Mouse (Mus musculus) MEL (cell line): ENCODE measurements around the gene Gemin5. TPM values are rescaled to one million over a fixed set of nuclear protein-coding genes. Genes with fewer than 3 reads are reported as not detected.

Experiments used
- DNase-seq: peaks from one replicate; pipeline ENCODE4 v3.0.0; 2011; ENCODE audit warnings: low read depth, low spot score
- H3K27ac ChIP-seq: 2 replicates; pipeline ENCODE4 v1.5.1; 2012; ENCODE audit warnings: low read depth, mild to moderate bottlenecking, control low read depth, low read length, moderate library complexity; ENCODE audit not compliant: control insufficient read depth
- H3K27me3 ChIP-seq, 2 experiments: fragments of 150-350 bp in 1 of 2; sonication (generic) in 1 of 2; 2 replicates each; pipeline ENCODE4 v1.6.1; 2012; ENCODE audit warnings: low read length in 2 of 2, mild to moderate bottlenecking in 2 of 2, improper control_type of control experiment in 1 of 2, moderate library complexity in 1 of 2; ENCODE audit not compliant: insufficient read depth in 2 of 2, control insufficient read depth in 1 of 2
- H3K36me3 ChIP-seq, 2 experiments: 2 replicates each; pipeline ENCODE4 v1.6.1; 2012 to 2014; ENCODE audit warnings: low read length in 2 of 2, improper control_type of control experiment in 1 of 2, inconsistent platforms in 1 of 2, mild to moderate bottlenecking in 1 of 2; ENCODE audit not compliant: insufficient read depth in 2 of 2, control insufficient read depth in 1 of 2
- H3K4me1 ChIP-seq, 2 experiments: fragments of 150-350 bp in 1 of 2; sonication (generic) in 1 of 2; 2 replicates each; pipeline ENCODE4 v1.6.1; 2012; ENCODE audit warnings: low read length in 2 of 2, improper control_type of control experiment in 1 of 2, mild to moderate bottlenecking in 1 of 2; ENCODE audit not compliant: insufficient read depth in 2 of 2, control insufficient read depth in 1 of 2
- H3K4me3 ChIP-seq, 2 experiments: fragments of 150-350 bp in 1 of 2; sonication (generic) in 1 of 2; 2 replicates each; pipeline ENCODE4 v1.5.1; 2012; ENCODE audit warnings: low read depth in 2 of 2, low read length in 2 of 2, mild to moderate bottlenecking in 2 of 2, moderate library complexity in 2 of 2, control low read depth in 1 of 2, improper control_type of control experiment in 1 of 2; ENCODE audit not compliant: control insufficient read depth in 1 of 2, insufficient read depth in 1 of 2
- H3K79me2 ChIP-seq: 2 replicates; pipeline ENCODE4 v1.6.1; 2012; ENCODE audit warnings: mild to moderate bottlenecking, low read length, moderate library complexity; ENCODE audit not compliant: control insufficient read depth, poor library complexity, insufficient read depth
- H3K9ac ChIP-seq: 2 replicates; pipeline ENCODE4 v1.6.1; 2012; ENCODE audit warnings: low read depth, mild to moderate bottlenecking, control low read depth, low read length, moderate library complexity; ENCODE audit not compliant: control insufficient read depth, poor library complexity, severe bottlenecking
- H3K9me3 ChIP-seq: fragments of 150-350 bp; sonication (generic); replicated peaks from 2 replicates; pipeline ENCODE4 v1.6.1; 2012; ENCODE audit warnings: mild to moderate bottlenecking, low read length, improper control_type of control experiment, moderate library complexity; ENCODE audit not compliant: insufficient read depth
- CHD2 ChIP-seq: IDR thresholded peaks from 2 replicates; pipeline ENCODE4 v1.6.1; 2011; ENCODE audit warnings: low read length, improper control_type of control experiment
- CTCF ChIP-seq, 3 experiments: IDR thresholded peaks in 2 of 3; conservative IDR thresholded peaks in 1 of 3; 2 replicates each; pipeline ENCODE4 v1.5.1; 2011 to 2012; ENCODE audit warnings: low read length in 3 of 3, low read depth in 2 of 3, mild to moderate bottlenecking in 2 of 3, improper control_type of control experiment in 1 of 3, inconsistent platforms in 1 of 3, mixed read lengths in 1 of 3, moderate library complexity in 1 of 3; ENCODE audit not compliant: control insufficient read depth in 1 of 3, insufficient read depth in 1 of 3, poor library complexity in 1 of 3, severe bottlenecking in 1 of 3
- EP300 ChIP-seq, 2 experiments: IDR thresholded peaks; 2 replicates each; pipeline ENCODE4 v1.6.1; 2011; ENCODE audit warnings: improper control_type of control experiment in 2 of 2, low read length in 2 of 2, low read depth in 1 of 2, mild to moderate bottlenecking in 1 of 2
- HCFC1 ChIP-seq: IDR thresholded peaks from 2 replicates; pipeline ENCODE4 v1.6.1; 2012; ENCODE audit warnings: low read depth, mild to moderate bottlenecking, inconsistent platforms, low read length, improper control_type of control experiment, moderate library complexity
- KAT2A ChIP-seq: conservative IDR thresholded peaks from 2 replicates; pipeline ENCODE4 v1.6.1; 2012; ENCODE audit warnings: low read depth, low read length, improper control_type of control experiment, inconsistent platforms
- MAX ChIP-seq: IDR thresholded peaks from 2 replicates; pipeline ENCODE4 v1.6.1; 2011; ENCODE audit warnings: low read length, improper control_type of control experiment
- MEF2A ChIP-seq: IDR thresholded peaks from 2 replicates; pipeline ENCODE4 v1.6.1; 2014; ENCODE audit warnings: low read depth, mild to moderate bottlenecking, inconsistent platforms, low read length, improper control_type of control experiment; ENCODE audit not compliant: poor library complexity, insufficient replicate concordance, severe bottlenecking; ENCODE audit errors: extremely low read depth
- MXI1 ChIP-seq: IDR thresholded peaks from 2 replicates; pipeline ENCODE4 v1.6.1; 2011; ENCODE audit warnings: mild to moderate bottlenecking, low read depth, low read length, improper control_type of control experiment
- MYC ChIP-seq: IDR thresholded peaks from 2 replicates; pipeline ENCODE4 v1.6.1; 2011; ENCODE audit warnings: low read depth, mild to moderate bottlenecking, low read length, improper control_type of control experiment, moderate library complexity
- NRF1 ChIP-seq: IDR thresholded peaks from 2 replicates; pipeline ENCODE4 v1.6.1; 2014; ENCODE audit warnings: low read depth, mild to moderate bottlenecking, inconsistent platforms, low read length, improper control_type of control experiment, moderate library complexity; ENCODE audit not compliant: poor library complexity, insufficient read depth, severe bottlenecking
- POLR2A ChIP-seq, 2 experiments: IDR thresholded peaks; 2 replicates each; pipeline ENCODE4 v1.6.1; 2011 to 2012; ENCODE audit warnings: low read length in 2 of 2, mild to moderate bottlenecking in 2 of 2, control low read depth in 1 of 2, improper control_type of control experiment in 1 of 2, low read depth in 1 of 2, moderate library complexity in 1 of 2; ENCODE audit not compliant: control insufficient read depth in 1 of 2, insufficient read depth in 1 of 2, poor library complexity in 1 of 2
- POLR2AphosphoS2 ChIP-seq: IDR thresholded peaks from 2 replicates; pipeline ENCODE4 v1.6.1; 2011; ENCODE audit warnings: low read length, improper control_type of control experiment
- RAD21 ChIP-seq: IDR thresholded peaks from 2 replicates; pipeline ENCODE4 v1.6.1; 2011; ENCODE audit warnings: mild to moderate bottlenecking, low read depth, low read length, improper control_type of control experiment
- RCOR1 ChIP-seq: IDR thresholded peaks from 2 replicates; pipeline ENCODE4 v1.6.1; 2012; ENCODE audit warnings: low read depth, mild to moderate bottlenecking, inconsistent platforms, low read length, improper control_type of control experiment
- UBTF ChIP-seq: IDR thresholded peaks from 2 replicates; pipeline ENCODE4 v1.6.1; 2012; ENCODE audit warnings: low read depth, mild to moderate bottlenecking, inconsistent platforms, low read length, improper control_type of control experiment, moderate library complexity, borderline replicate concordance; ENCODE audit not compliant: insufficient read depth
- USF1 ChIP-seq: IDR thresholded peaks from 2 replicates; pipeline ENCODE4 v1.6.1; 2014; ENCODE audit warnings: low read depth, mild to moderate bottlenecking, inconsistent platforms, low read length, improper control_type of control experiment, moderate library complexity
- ZKSCAN1 ChIP-seq: IDR thresholded peaks from 2 replicates; pipeline ENCODE4 v1.6.1; 2012; ENCODE audit warnings: low read depth, mild to moderate bottlenecking, inconsistent platforms, low read length, improper control_type of control experiment, moderate library complexity
- polyA plus RNA-seq, 2 experiments: library from polyadenylated mRNA; stranded (reverse) in 1 of 2; unstranded in 1 of 2; fragments of >175 nt in 1 of 2; fragments of >200 nt in 1 of 2; gene quantifications; 2 replicates each; pipeline versions ENCODE4 v1.2.1 to v1.2.4; 2012; ENCODE audit warnings: low replicate concordance in 2 of 2, low read depth in 1 of 2; ENCODE audit not compliant: insufficient read length in 2 of 2, insufficient read depth in 1 of 2, missing spikeins in 1 of 2
- total RNA-seq: library from RNA; depleted of rRNA; stranded (reverse); fragments of 300-350 nt; gene quantifications from 2 replicates; pipeline ENCODE4 v1.2.3, GENCODE M21; 2012

The Gemin5 gene
- total and polyA plus RNA-seq, 3 experiments, result 46.5 to 71.9 (median 52.5) TPM

DNA sequence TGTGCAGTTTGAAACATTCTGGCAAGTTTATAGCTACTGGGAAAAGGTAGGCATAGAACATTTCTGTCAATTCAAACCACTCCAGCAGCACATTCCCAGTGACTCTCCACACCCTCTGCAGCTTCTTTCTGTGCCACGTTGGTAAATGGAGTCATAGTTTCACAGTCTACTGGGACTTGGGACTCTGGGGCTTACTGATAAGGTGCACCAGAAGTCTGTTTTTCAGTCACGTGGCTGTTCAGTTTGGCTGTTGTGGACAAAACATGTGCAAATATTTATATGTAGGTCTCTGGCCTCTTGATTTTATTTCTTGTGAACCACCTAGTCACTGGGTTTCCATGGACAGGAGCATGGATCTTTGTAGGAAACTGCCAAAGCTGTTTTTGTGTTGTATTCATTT, 40.8 kb downstream of the Gemin5 start (continued):
- TF ChIP-seq UBTF (no peak), MEF2A (no peak), CTCF (IDR thresholded peaks at IDR 0.05 in 2 of 3, conservative IDR thresholded peaks at IDR 0.05 in 1 of 3; ENCODE audit: control insufficient read depth in 1 of 3, insufficient read depth in 1 of 3, low read depth in 2 of 3, low read length in 3 of 3, poor library complexity in 1 of 3, severe bottlenecking in 1 of 3) (no peak), MAX (peak; percentile 97), MXI1 (peak; percentile 97), HCFC1 (0 out of 2 replicates have a peak, but pooled peaks have one; percentile 17), KAT2A (no peak), USF1 (peak; percentile 95)

DNA sequence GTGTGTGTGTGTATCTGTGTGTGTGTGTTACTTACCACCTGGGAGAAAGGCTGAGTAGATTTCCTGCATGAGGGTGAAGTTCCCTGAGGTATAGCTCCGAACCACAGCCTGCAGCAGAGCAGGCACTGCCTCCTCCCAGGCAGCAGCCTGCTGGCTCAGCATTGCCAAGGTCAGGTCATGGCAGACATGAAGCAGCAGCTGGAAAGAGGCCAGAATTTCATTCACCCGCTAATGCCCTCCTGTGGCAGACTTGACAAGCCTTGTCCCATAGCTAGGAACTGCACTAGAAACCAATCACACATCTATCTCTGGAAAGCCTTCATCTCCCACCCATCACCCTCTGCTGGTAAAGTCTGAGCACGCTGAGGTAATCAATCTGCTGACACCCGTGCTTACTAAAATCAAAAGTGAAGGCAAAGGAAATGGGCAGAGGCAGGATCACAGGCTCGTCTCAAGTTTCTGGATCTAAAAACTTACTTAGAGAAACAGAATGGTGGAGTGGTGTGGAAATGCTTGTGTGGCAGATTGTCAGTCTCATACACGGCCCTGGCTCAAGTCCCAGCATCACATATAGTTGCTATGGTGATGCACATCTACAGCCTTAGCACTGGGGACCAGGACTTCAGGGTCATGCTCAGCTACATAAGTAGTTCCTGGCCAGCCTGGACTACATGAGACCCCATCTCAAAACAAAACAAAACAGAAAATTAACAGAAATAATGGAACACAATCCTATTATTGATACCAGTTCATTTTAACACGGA, 41.8 kb downstream of the Gemin5 start:
- Histone ChIP-seq H3K4me1 (peaks cover 3 to 5% of the 10 kb centered on the region in 2 experiments; a peak in 3 of 4 replicates), H3K36me3 (peaks cover 9 to 30% of the 10 kb centered on the region in 2 experiments), H3K4me3 (no peak overlapping the region), H3K79me2 (no peaks in the 10 kb centered on the region), H3K27ac (no peak overlapping the region), H3K27me3 (no peaks in the 10 kb centered on the region), H3K9me3 (no peaks in the 10 kb centered on the region), H3K9ac (no peak overlapping the region)
- TF ChIP-seq HCFC1, result no peak
- no peak for TF ChIP-seq POLR2A (IDR thresholded peaks at IDR 0.05; ENCODE audit: control insufficient read depth in 1 of 2, insufficient read depth in 1 of 2, low read depth in 1 of 2, low read length in 2 of 2, poor library complexity in 1 of 2)
- TF ChIP-seq MYC, result no peak
- TF ChIP-seq RAD21, result no peak
- no peak for TF ChIP-seq NRF1
- TF ChIP-seq RCOR1, result no peak
- TF ChIP-seq ZKSCAN1, result no peak
- no peak for TF ChIP-seq CHD2
- no peak for TF ChIP-seq USF1
- DNase-seq, result no peak

DNA sequence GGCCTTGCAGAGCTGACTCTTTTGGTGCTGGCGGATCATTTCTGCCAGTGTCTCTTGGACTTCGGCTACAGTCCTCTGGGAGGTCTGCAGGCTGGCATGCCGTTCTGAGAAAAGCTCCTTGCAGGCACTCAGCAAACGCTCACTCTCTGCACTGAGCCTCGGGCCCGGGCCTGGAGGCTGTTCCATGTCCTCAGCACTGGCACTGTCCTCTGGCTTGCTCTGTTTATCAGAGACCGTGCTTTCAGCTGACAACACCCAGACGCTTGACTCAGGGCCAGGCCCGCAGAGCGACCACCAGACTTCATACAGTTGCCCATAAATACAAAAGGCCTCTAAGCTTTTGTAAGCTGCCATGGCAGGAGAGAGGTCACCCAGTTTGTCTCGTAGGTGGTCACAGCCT, 43.3 kb downstream of the Gemin5 start:
- H3K9me3 ChIP-seq, result no peaks in the 10 kb centered on the region
- H3K27ac ChIP-seq, result no peak overlapping the region
- no peaks in the 10 kb centered on the region for H3K27me3 ChIP-seq
- DNase-seq, result no peak
- H3K4me1 ChIP-seq, result peaks cover 14 to 16% of the 10 kb centered on the region in 2 experiments
- H3K79me2 ChIP-seq, result no peaks in the 10 kb centered on the region
- H3K9ac ChIP-seq, result no peak overlapping the region
- H3K36me3 ChIP-seq, result peaks cover 23 to 30% of the 10 kb centered on the region in 2 experiments
- TF ChIP-seq EP300 (IDR thresholded peaks at IDR 0.05; ENCODE audit: low read depth in 1 of 2, low read length in 2 of 2) (no peak), MYC (no peak), POLR2AphosphoS2 (no peak)
- TF ChIP-seq, all 39 proteins: peak for 0
- no peak overlapping the region for H3K4me3 ChIP-seq
